ENCODE assay signal across 8 mouse cellular contexts in genomic region chr15:102965892-102966775, GRCm38 (mm10). TPM values are rescaled to one million over a fixed set of nuclear protein-coding genes. Genes with fewer than 3 reads are reported as not detected.
DNase-seq lines count a peak whose midpoint lies in the region; ATAC-seq and TF ChIP-seq lines count a peak whose summit lies in the region.

No protein-coding gene starts in this region.

- TF ChIP-seq CTCF in CH12.LX (conservative IDR thresholded peaks at IDR 0.05 in 1 of 2, IDR thresholded peaks at IDR 0.05 in 1 of 2; ENCODE audit: low read depth in 2 of 2, low read length in 2 of 2) = peak; percentile 58 to 98
- peak; percentile 54; the same call in 1 of the 2 replicates for TF ChIP-seq CTCF in thymus, adult 2 months (IDR thresholded peaks at IDR 0.05; ENCODE audit: borderline replicate concordance, control insufficient read depth, extremely low read depth, insufficient read depth, low read length, poor library complexity)

- 2% methylated on average over 30 of the region's 30 CpGs for WGBS in forebrain, embryonic 15.5 days
- WGBS in hindbrain, embryonic 16.5 days = 2% methylated on average over 28 of the region's 30 CpGs
- WGBS in liver, embryonic 11.5 days = 4% methylated on average over 30 of the region's 30 CpGs
- 5% methylated on average over 30 of the region's 30 CpGs for WGBS in thymus, adult 2 months

- peak; percentile 98 for TF ChIP-seq RAD21 in CH12.LX (IDR thresholded peaks at IDR 0.05; ENCODE audit: low read depth, low read length)

- dilution Hi-C loops in CH12.LX (cut with MboI; ENCODE audit: extremely low pct_ligation_motif_present, extremely low pct_unique_long_range_greater_than_20kb, low sequenced_read_pairs) = no loop called here

- H3K4me3 ChIP-seq in CH12.LX (replicated peaks in 1 of 3; ENCODE audit: low read depth in 2 of 3, low read length in 2 of 3, poor library complexity in 1 of 3) = peak overlapping the region in 2 of 3 experiments; percentile 21 to 23
- H3K4me3 ChIP-seq in forebrain, embryonic 15.5 days = peak overlapping the region; percentile 12; the same call in 1 of the 2 replicates
- H3K4me3 ChIP-seq in hindbrain, embryonic 16.5 days (ENCODE audit: low read length) = peak overlapping the region; percentile 14; the same call in 1 of the 2 replicates
- no peak overlapping the region for H3K4me3 ChIP-seq in liver, embryonic 11.5 days (ENCODE audit: low read depth, low read length)
- H3K4me3 ChIP-seq in thymus, adult 2 months (ENCODE audit: control insufficient read depth, insufficient read depth, low read length) = no peak overlapping the region

- peak; percentile 94 for DNase-seq in CH12.LX (ENCODE audit: extremely low read depth)
- peak; percentile 86 for DNase-seq in adrenal gland, adult 2 months
- no peak for DNase-seq in liver, embryonic 11.5 days (ENCODE audit: low spot score)
- DNase-seq in natural killer cell, adult 2 months (ENCODE audit: low spot score in 2 of 2) = peak; percentile 84 to 87
- peak; percentile 53 for DNase-seq in thymus, adult 2 months
- DNase-seq in layer of hippocampus, postnatal 36 days = no peak

- H3K4me1 ChIP-seq in CH12.LX (ENCODE audit: control insufficient read depth in 1 of 2, insufficient read depth in 2 of 2) = peaks cover 7 to 25% of the 10 kb centered on the region in 2 experiments
- peaks cover 7% of the 10 kb centered on the region for H3K4me1 ChIP-seq in forebrain, embryonic 15.5 days
- H3K4me1 ChIP-seq in hindbrain, embryonic 16.5 days (ENCODE audit: control insufficient read depth, insufficient read depth, low read depth, low read length) = peaks cover 4% of the 10 kb centered on the region; the same call in 1 of the 2 replicates
- peaks cover 3% of the 10 kb centered on the region; the same call in 1 of the 2 replicates for H3K4me1 ChIP-seq in liver, embryonic 11.5 days (replicated peaks; ENCODE audit: control insufficient read depth, insufficient read depth, low read length)
- no peaks in the 10 kb centered on the region for H3K4me1 ChIP-seq in thymus, adult 2 months (replicated peaks; ENCODE audit: control insufficient read depth, insufficient read depth, low read length)

- in situ Hi-C loops in CH12.LX (cut with MboI; ENCODE audit: low pct_ligation_motif_present, low pct_unique_long_range_greater_than_20kb, low sequenced_read_pairs) = no loop called here

- TF ChIP-seq EP300 in CH12.LX (IDR thresholded peaks at IDR 0.05; ENCODE audit: low read length) = no peak

- peaks cover 93% of the 10 kb centered on the region for H3K27me3 ChIP-seq in CH12.LX (replicated peaks)
- H3K27me3 ChIP-seq in forebrain, embryonic 15.5 days = peaks cover 96% of the 10 kb centered on the region
- H3K27me3 ChIP-seq in hindbrain, embryonic 16.5 days (replicated peaks; ENCODE audit: control insufficient read depth, insufficient read depth, low read length) = peaks cover 90% of the 10 kb centered on the region
- peaks cover 98% of the 10 kb centered on the region for H3K27me3 ChIP-seq in liver, embryonic 11.5 days (replicated peaks; ENCODE audit: control insufficient read depth, insufficient read depth, low read length)
- H3K27me3 ChIP-seq in thymus, adult 2 months (ENCODE audit: control insufficient read depth, insufficient read depth, low read length) = peaks cover 34% of the 10 kb centered on the region

- no peaks in the 10 kb centered on the region for H3K79me2 ChIP-seq in CH12.LX (replicated peaks; ENCODE audit: control insufficient read depth, extremely low read depth, insufficient read depth, poor library complexity, severe bottlenecking)

- TF ChIP-seq POLR2A in CH12.LX (IDR thresholded peaks at IDR 0.05; ENCODE audit: low read depth, low read length) = no peak
- no peak for TF ChIP-seq POLR2A in thymus, adult 2 months (IDR thresholded peaks at IDR 0.05; ENCODE audit: control insufficient read depth, extremely low read depth, insufficient read depth, low read length, poor library complexity)

- peak overlapping the region; percentile 15; the same call in 1 of the 2 replicates for H3K9ac ChIP-seq in CH12.LX (ENCODE audit: insufficient read depth, low read depth)
- no peak overlapping the region for H3K9ac ChIP-seq in forebrain, embryonic 15.5 days (replicated peaks)
- H3K9ac ChIP-seq in hindbrain, embryonic 16.5 days (ENCODE audit: low read depth, low read length) = no peak overlapping the region
- H3K9ac ChIP-seq in liver, embryonic 11.5 days (ENCODE audit: low read depth, low read length) = no peak overlapping the region

- H3K9me3 ChIP-seq in CH12.LX (replicated peaks; ENCODE audit: low read length) = no peaks in the 10 kb centered on the region
- H3K9me3 ChIP-seq in forebrain, embryonic 15.5 days = no peaks in the 10 kb centered on the region
- H3K9me3 ChIP-seq in hindbrain, embryonic 16.5 days (ENCODE audit: control insufficient read depth, low read length) = no peaks in the 10 kb centered on the region
- H3K9me3 ChIP-seq in liver, embryonic 11.5 days (ENCODE audit: control insufficient read depth, low read length) = no peaks in the 10 kb centered on the region

- H3K36me3 ChIP-seq in CH12.LX (replicated peaks in 1 of 2; ENCODE audit: control insufficient read depth in 1 of 2, insufficient read depth in 1 of 2, low read length in 1 of 2) = no peaks in the 10 kb centered on the region
- no peaks in the 10 kb centered on the region for H3K36me3 ChIP-seq in forebrain, embryonic 15.5 days
- no peaks in the 10 kb centered on the region for H3K36me3 ChIP-seq in hindbrain, embryonic 16.5 days (ENCODE audit: control insufficient read depth, insufficient read depth, low read length)
- no peaks in the 10 kb centered on the region for H3K36me3 ChIP-seq in liver, embryonic 11.5 days (ENCODE audit: control insufficient read depth, insufficient read depth, low read length)
- H3K36me3 ChIP-seq in thymus, adult 2 months (ENCODE audit: control insufficient read depth, insufficient read depth, low read length) = no peaks in the 10 kb centered on the region

- no peak overlapping the region for H3K27ac ChIP-seq in CH12.LX (ENCODE audit: insufficient read depth, low read depth)
- H3K27ac ChIP-seq in forebrain, embryonic 15.5 days (replicated peaks) = no peak overlapping the region
- H3K27ac ChIP-seq in hindbrain, embryonic 16.5 days (ENCODE audit: low read depth, low read length) = no peak overlapping the region
- H3K27ac ChIP-seq in liver, embryonic 11.5 days (ENCODE audit: low read depth, low read length) = no peak overlapping the region
- H3K27ac ChIP-seq in thymus, adult 2 months (ENCODE audit: control insufficient read depth, insufficient read depth, low read length) = no peak overlapping the region

- ATAC-seq in forebrain, embryonic 15.5 days (replicated peaks) = 0 out of 2 replicates have a peak, but pooled peaks have one; percentile 19
- no peak for ATAC-seq in hindbrain, embryonic 16.5 days
- no peak for ATAC-seq in liver, embryonic 11.5 days (replicated peaks; ENCODE audit: low FRiP score)

- peak overlapping the region; percentile 74 for H3K4me2 ChIP-seq in CH12.LX (ENCODE audit: insufficient read depth, low read depth, poor library complexity, severe bottlenecking)
- H3K4me2 ChIP-seq in forebrain, embryonic 15.5 days (replicated peaks) = 0 out of 2 replicates have a peak overlapping the region, but pooled peaks have one; percentile 8
- peak overlapping the region; percentile 33 for H3K4me2 ChIP-seq in hindbrain, embryonic 16.5 days (ENCODE audit: low read length)
- peak overlapping the region; percentile 31; the same call in 1 of the 2 replicates for H3K4me2 ChIP-seq in liver, embryonic 11.5 days

RNA-seq across cellular contexts. Expression of gene Hoxc10, which starts 0.5 kb away (rescaled TPM):
- total RNA-seq in CH12.LX (2012; rRNA removed) (not detected in 2 replicates), CH12.LX (2014; rRNA removed) (not detected in 2 replicates)
- 0.11 and 0.12 TPM in 2 replicates for polyA plus RNA-seq in CH12.LX (2012; ENCODE audit: insufficient read length, low read depth)
- under 1 TPM; 0.31 to 0.43 TPM for total RNA-seq in adrenal gland, adult 2 months (2021)
- polyA plus RNA-seq in adrenal gland, adult 2 months (2012; rRNA removed) = 0.10 TPM in 1 of 2 replicates, not detected in the other
- not detected in 2 replicates for polyA plus RNA-seq in forebrain, embryonic 15.5 days (2015; fragmentation: Nextera tagmentation; extraction: Ambion mirVana)
- polyA plus RNA-seq in hindbrain, embryonic 16.5 days (2015; fragmentation: Nextera tagmentation; extraction: Ambion mirVana) = not detected in 2 replicates
- polyA plus RNA-seq in liver, embryonic 11.5 days (2014; fragmentation: Nextera tagmentation; extraction: Ambion mirVana) = 0.18 and 0.43 TPM in 2 replicates
- polyA plus RNA-seq in thymus, adult 2 months (2012; rRNA removed) = 0.10 and 0.15 TPM in 2 replicates
- total RNA-seq in layer of hippocampus, postnatal 36 days (2021) = not detected

RNA-seq across cellular contexts. Expression of gene Hoxc5, which starts 1.1 kb away (rescaled TPM):
- total RNA-seq in CH12.LX (2012; rRNA removed) = not detected in 2 replicates
- 0.15 TPM in 1 of 2 replicates, not detected in the other for total RNA-seq in CH12.LX (2014; rRNA removed)
- polyA plus RNA-seq in CH12.LX (2012; ENCODE audit: insufficient read length, low read depth) = 0.16 and 0.22 TPM in 2 replicates
- 10 to 100 TPM in 1 of 2 experiments, 1 to 10 TPM in 1; 6.7 to 10.3 TPM for total RNA-seq in adrenal gland, adult 2 months (2021)
- 7.0 and 7.5 TPM in 2 replicates for polyA plus RNA-seq in adrenal gland, adult 2 months (2012; rRNA removed)
- not detected in 2 replicates for polyA plus RNA-seq in forebrain, embryonic 15.5 days (2015; fragmentation: Nextera tagmentation; extraction: Ambion mirVana)
- polyA plus RNA-seq in hindbrain, embryonic 16.5 days (2015; fragmentation: Nextera tagmentation; extraction: Ambion mirVana) = 19.1 and 20.4 TPM in 2 replicates
- 4.1 and 5.3 TPM in 2 replicates for polyA plus RNA-seq in liver, embryonic 11.5 days (2014; fragmentation: Nextera tagmentation; extraction: Ambion mirVana)
- 0.15 and 0.32 TPM in 2 replicates for polyA plus RNA-seq in thymus, adult 2 months (2012; rRNA removed)
- not detected for total RNA-seq in layer of hippocampus, postnatal 36 days (2021)

RNA-seq across cellular contexts. Expression of gene Hoxc9, which starts 10.1 kb away (rescaled TPM):
- total RNA-seq in CH12.LX (2012; rRNA removed) = not detected in 2 replicates
- total RNA-seq in CH12.LX (2014; rRNA removed) = 0.12 TPM in 1 of 2 replicates, not detected in the other
- 0.20 and 0.26 TPM in 2 replicates for polyA plus RNA-seq in CH12.LX (2012; ENCODE audit: insufficient read length, low read depth)
- total RNA-seq in adrenal gland, adult 2 months (2021) = 1 to 10 TPM in 1 of 2 experiments, under 1 TPM in 1; 0.49 to 1.8 TPM
- 3.7 and 6.7 TPM in 2 replicates for polyA plus RNA-seq in adrenal gland, adult 2 months (2012; rRNA removed)
- not detected in 2 replicates for polyA plus RNA-seq in forebrain, embryonic 15.5 days (2015; fragmentation: Nextera tagmentation; extraction: Ambion mirVana)
- polyA plus RNA-seq in hindbrain, embryonic 16.5 days (2015; fragmentation: Nextera tagmentation; extraction: Ambion mirVana) = 0.16 and 0.31 TPM in 2 replicates
- polyA plus RNA-seq in liver, embryonic 11.5 days (2014; fragmentation: Nextera tagmentation; extraction: Ambion mirVana) = 0.22 and 0.49 TPM in 2 replicates
- 0.05 and 0.14 TPM in 2 replicates for polyA plus RNA-seq in thymus, adult 2 months (2012; rRNA removed)
- total RNA-seq in layer of hippocampus, postnatal 36 days (2021) = not detected

RNA-seq across cellular contexts. Expression of gene Hoxc11, which starts 11.9 kb away (rescaled TPM):
- total RNA-seq in CH12.LX (2012; rRNA removed) (not detected in 2 replicates), CH12.LX (2014; rRNA removed) (not detected in 2 replicates)
- not detected in 2 replicates for polyA plus RNA-seq in CH12.LX (2012; ENCODE audit: insufficient read length, low read depth)
- total RNA-seq in adrenal gland, adult 2 months (2021) = not detected
- polyA plus RNA-seq in adrenal gland, adult 2 months (2012; rRNA removed) = not detected in 2 replicates
- polyA plus RNA-seq in forebrain, embryonic 15.5 days (2015; fragmentation: Nextera tagmentation; extraction: Ambion mirVana) = not detected in 2 replicates
- polyA plus RNA-seq in hindbrain, embryonic 16.5 days (2015; fragmentation: Nextera tagmentation; extraction: Ambion mirVana) = not detected in 2 replicates
- not detected in 2 replicates for polyA plus RNA-seq in liver, embryonic 11.5 days (2014; fragmentation: Nextera tagmentation; extraction: Ambion mirVana)
- 0.60 and 0.66 TPM in 2 replicates for polyA plus RNA-seq in thymus, adult 2 months (2012; rRNA removed)
- total RNA-seq in layer of hippocampus, postnatal 36 days (2021) = not detected

RNA-seq across cellular contexts. Expression of gene Hoxc8, which starts 24.3 kb away (rescaled TPM):
- not detected in 2 replicates for total RNA-seq in CH12.LX (2012; rRNA removed)
- total RNA-seq in CH12.LX (2014; rRNA removed) = not detected in 2 replicates
- not detected in 2 replicates for polyA plus RNA-seq in CH12.LX (2012; ENCODE audit: insufficient read length, low read depth)
- total RNA-seq in adrenal gland, adult 2 months (2021) = 10 to 100 TPM; 30.6 to 40.1 TPM
- 13.4 and 17.9 TPM in 2 replicates for polyA plus RNA-seq in adrenal gland, adult 2 months (2012; rRNA removed)
- polyA plus RNA-seq in forebrain, embryonic 15.5 days (2015; fragmentation: Nextera tagmentation; extraction: Ambion mirVana) = not detected in 2 replicates
- polyA plus RNA-seq in hindbrain, embryonic 16.5 days (2015; fragmentation: Nextera tagmentation; extraction: Ambion mirVana) = 3.2 and 9.9 TPM in 2 replicates
- polyA plus RNA-seq in liver, embryonic 11.5 days (2014; fragmentation: Nextera tagmentation; extraction: Ambion mirVana) = 1.3 and 1.9 TPM in 2 replicates
- 0.07 and 0.08 TPM in 2 replicates for polyA plus RNA-seq in thymus, adult 2 months (2012; rRNA removed)
- total RNA-seq in layer of hippocampus, postnatal 36 days (2021) = not detected

Comparison
In these comparisons a context has a peak if more than half of its experiments do, and no peak if none do; other contexts are left out.
1. DNase-seq: peak in CH12.LX (single experiment), adrenal gland, adult 2 months (single experiment), natural killer cell, adult 2 months (2 of 2) and thymus, adult 2 months (single experiment); none in liver, embryonic 11.5 days (single experiment) and layer of hippocampus, postnatal 36 days (0 of 2).
2. H3K4me2 ChIP-seq: peak in every context shown above with its lines; median percentile 74 in CH12.LX; 33 in hindbrain, embryonic 16.5 days; 31 in liver, embryonic 11.5 days; 8 in forebrain, embryonic 15.5 days.
3. H3K4me3 ChIP-seq: peak in CH12.LX (2 of 3), forebrain, embryonic 15.5 days (single experiment) and hindbrain, embryonic 16.5 days (single experiment); none in liver, embryonic 11.5 days (single experiment) and thymus, adult 2 months (single experiment).